Mouse (Mus musculus): Measurements from ENCODE around the gene Tcn2. TPM values are rescaled to one million over a fixed set of nuclear protein-coding genes. Genes with fewer than 3 reads are reported as not detected.

Gene Tcn2
- polyA plus RNA-seq, 1 experiment from 2014 or later, result 14.8 TPM

DNA sequence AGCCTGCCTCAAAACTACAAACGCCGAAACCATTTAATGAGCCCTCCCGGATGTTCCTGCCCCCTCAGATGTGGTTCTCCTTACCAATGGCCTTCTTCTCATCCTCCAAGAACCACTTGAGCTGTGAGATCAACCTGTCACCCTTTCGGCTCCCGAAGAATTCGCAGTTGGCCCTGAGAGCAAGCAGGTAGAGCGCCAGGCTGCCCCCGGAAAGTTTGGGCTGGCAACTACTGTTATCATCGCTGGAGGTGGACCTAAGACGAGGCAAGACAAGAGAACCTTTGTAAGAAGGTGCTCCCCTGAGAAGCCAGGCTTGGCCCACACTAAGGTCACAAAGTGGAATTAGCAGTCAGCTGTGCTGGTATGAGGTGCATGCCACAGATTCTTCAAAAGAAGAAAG is 6.0 kb downstream of the Tcn2 start:
- Histone ChIP-seq H3K27ac (no peak overlapping the region), H3K9me3 (replicated peaks) (no peaks in the 10 kb centered on the region), H3K4me2 (no peak overlapping the region), H3K36me3 (0 out of 2 replicates have a peak, but pooled peaks cover 3% of the 10 kb centered on the region), H3K4me1 (replicated peaks) (peaks cover 5% of the 10 kb centered on the region), H3K9ac (no peak overlapping the region), H3K27me3 (no peaks in the 10 kb centered on the region), H3K4me3 (replicated peaks) (no peak overlapping the region)
- DNase-seq, result no peak
- ATAC-seq (ENCODE audit: low read depth), result no peak
- WGBS (ENCODE audit: insufficient replicate concordance), result 82% methylated on average over 10 of the region's 10 CpGs

DNA sequence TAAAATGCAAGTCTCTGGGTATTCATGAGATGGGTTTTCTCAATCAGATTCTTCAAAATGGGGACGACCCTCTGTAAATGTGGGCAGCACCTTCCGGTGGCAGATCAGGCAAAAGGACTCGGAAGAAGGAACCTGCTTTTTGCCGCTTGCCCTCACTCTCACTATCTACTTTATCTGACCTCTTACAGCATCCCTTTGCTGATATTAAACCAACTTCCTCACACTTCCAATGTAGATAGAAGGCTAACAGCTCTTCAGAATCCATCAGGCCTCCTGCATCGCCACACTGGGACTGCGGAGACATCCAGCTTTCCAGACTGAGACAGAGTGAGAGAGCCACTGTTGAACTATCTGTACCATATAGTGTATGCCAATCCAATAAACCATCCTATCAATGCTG is 9.2 kb downstream of the Tcn2 start:
- Histone ChIP-seq H3K36me3 (0 out of 2 replicates have a peak, but pooled peaks cover 3% of the 10 kb centered on the region), H3K4me2 (no peak overlapping the region), H3K4me1 (replicated peaks) (no peaks in the 10 kb centered on the region), H3K9ac (no peak overlapping the region), H3K9me3 (replicated peaks) (no peaks in the 10 kb centered on the region), H3K27ac (no peak overlapping the region), H3K27me3 (no peaks in the 10 kb centered on the region), H3K4me3 (replicated peaks) (no peak overlapping the region)
- DNase-seq (no peak), ATAC-seq (ENCODE audit: low read depth) (no peak)
- WGBS (ENCODE audit: insufficient replicate concordance), result 75% methylated on average over 6 of the region's 6 CpGs

- Histone ChIP-seq H3K4me3 (replicated peaks) (no peak overlapping the region), H3K4me2 (no peak overlapping the region), H3K36me3 (0 out of 2 replicates have a peak, but pooled peaks cover 3% of the 10 kb centered on the region), H3K4me1 (replicated peaks) (no peaks in the 10 kb centered on the region), H3K9me3 (replicated peaks) (no peaks in the 10 kb centered on the region), H3K27me3 (no peaks in the 10 kb centered on the region), H3K9ac (no peak overlapping the region), H3K27ac (no peak overlapping the region)
- ATAC-seq (ENCODE audit: low read depth), result no peak
- 74% methylated on average over 9 of the region's 9 CpGs for WGBS (ENCODE audit: insufficient replicate concordance)
- DNase-seq, result no peak
Measured at GRCm38 (mm10) chr11:3922115-3922514, 9.8 kb downstream of the Tcn2 start.

- Histone ChIP-seq H3K9me3 (replicated peaks) (no peaks in the 10 kb centered on the region), H3K9ac (no peak overlapping the region), H3K27ac (no peak overlapping the region), H3K4me3 (replicated peaks) (no peak overlapping the region), H3K4me1 (replicated peaks) (no peaks in the 10 kb centered on the region), H3K27me3 (no peaks in the 10 kb centered on the region), H3K36me3 (0 out of 2 replicates have a peak, but pooled peaks cover 3% of the 10 kb centered on the region), H3K4me2 (no peak overlapping the region)
- DNase-seq (peak; percentile 19), ATAC-seq (ENCODE audit: low read depth) (peak; percentile 47; the same call in 1 of the 2 replicates)
- WGBS (ENCODE audit: insufficient replicate concordance), result 34% methylated on average over 8 of the region's 8 CpGs
Measured at GRCm38 (mm10) chr11:3921281-3921850, 10.6 kb downstream of the Tcn2 start.

GRCm38 (mm10) chr11:3920476-3920875 is 11.5 kb downstream of the Tcn2 start:
- Histone ChIP-seq H3K4me2 (no peak overlapping the region), H3K4me1 (replicated peaks) (no peaks in the 10 kb centered on the region), H3K9me3 (replicated peaks) (no peaks in the 10 kb centered on the region), H3K9ac (no peak overlapping the region), H3K36me3 (0 out of 2 replicates have a peak, but pooled peaks cover 3% of the 10 kb centered on the region), H3K27me3 (no peaks in the 10 kb centered on the region), H3K4me3 (replicated peaks) (no peak overlapping the region), H3K27ac (no peak overlapping the region)
- DNase-seq, result no peak
- ATAC-seq (ENCODE audit: low read depth), result no peak
- WGBS (ENCODE audit: insufficient replicate concordance), result 74% methylated on average over 7 of the region's 7 CpGs

GRCm38 (mm10) chr11:3918738-3919137 is 13.2 kb downstream of the Tcn2 start:
- Histone ChIP-seq H3K9ac (no peak overlapping the region), H3K4me2 (no peak overlapping the region), H3K27ac (no peak overlapping the region), H3K4me1 (replicated peaks) (peaks cover 10% of the 10 kb centered on the region), H3K9me3 (replicated peaks) (no peaks in the 10 kb centered on the region), H3K4me3 (replicated peaks) (no peak overlapping the region), H3K27me3 (peaks cover 17% of the 10 kb centered on the region), H3K36me3 (no peaks in the 10 kb centered on the region)
- no peak for ATAC-seq (ENCODE audit: low read depth)
- no peak for DNase-seq
- 44% methylated on average over 1 of the region's 1 CpGs for WGBS (ENCODE audit: insufficient replicate concordance)

GRCm38 (mm10) chr11:3914109-3914840 is 17.7 kb downstream of the Tcn2 start, which contains the start of gene Slc35e4:
Gene Slc35e4, minus strand, starts transcription at chr11:3914664.
- DNase-seq (peak; percentile 57), ATAC-seq (ENCODE audit: low read depth) (peak; percentile 39)
- Histone ChIP-seq H3K4me2 (peak within 1 kb of the TSS; percentile 80), H3K9me3 (replicated peaks) (no peaks in the 10 kb centered on the region), H3K27ac (no peak within 1 kb of the TSS), H3K9ac (peak within 1 kb of the TSS; percentile 45), H3K27me3 (peaks cover 45% of the 10 kb centered on the region), H3K4me3 (replicated peaks) (peak within 1 kb of the TSS; percentile 57), H3K36me3 (no peaks in the 10 kb centered on the region), H3K4me1 (replicated peaks) (peaks cover 24% of the 10 kb centered on the region)
- WGBS (ENCODE audit: insufficient replicate concordance), result under 1% methylated on average over 28 of the region's 28 CpGs

DNA sequence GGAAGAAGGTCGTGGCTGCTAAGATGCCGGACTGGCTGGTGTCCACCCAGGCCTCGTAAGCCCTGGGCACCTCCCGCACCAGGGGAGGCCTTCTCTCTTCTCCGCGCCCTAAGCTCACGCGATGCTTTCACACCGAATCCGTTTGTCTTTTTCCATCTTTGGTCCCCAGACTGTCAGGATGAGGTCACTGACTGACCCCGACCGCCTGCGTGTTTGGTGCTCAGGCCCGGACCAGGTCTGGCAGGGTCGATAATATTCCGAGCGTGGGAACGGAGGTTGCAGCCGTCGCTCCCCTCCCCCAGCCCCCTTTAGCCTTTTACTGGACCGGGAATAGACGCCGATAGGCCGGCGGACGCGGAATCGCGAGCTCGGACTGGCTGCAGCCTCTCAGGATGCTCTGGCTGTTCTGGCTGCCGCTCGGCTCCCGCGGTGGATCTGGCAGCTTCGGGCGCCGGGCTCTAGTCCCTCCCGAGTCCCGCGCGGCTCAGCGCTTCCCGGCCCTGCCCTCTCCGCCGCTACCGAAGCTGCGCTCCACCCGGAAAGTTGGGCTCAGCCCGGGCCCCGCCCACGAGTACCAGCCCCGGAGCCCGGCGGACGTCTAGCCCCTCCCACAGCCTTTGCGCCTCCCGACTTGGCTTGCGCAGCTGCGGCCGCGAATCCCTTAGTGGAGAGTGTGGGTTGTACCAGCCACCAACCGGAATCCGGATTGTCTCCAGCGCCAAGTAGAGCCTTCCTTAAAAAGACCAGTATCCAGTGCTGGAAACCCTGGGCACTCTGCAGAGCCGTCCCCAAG is 18.4 kb downstream of the Tcn2 start:
- Histone ChIP-seq H3K27me3 (peaks cover 45% of the 10 kb centered on the region), H3K36me3 (no peaks in the 10 kb centered on the region), H3K9ac (peak overlapping the region; percentile 45), H3K4me3 (replicated peaks) (peak overlapping the region; percentile 57), H3K27ac (no peak overlapping the region), H3K9me3 (replicated peaks) (no peaks in the 10 kb centered on the region), H3K4me1 (replicated peaks) (peaks cover 24% of the 10 kb centered on the region), H3K4me2 (peak overlapping the region; percentile 80)
- WGBS (ENCODE audit: insufficient replicate concordance), result under 1% methylated on average over 65 of the region's 65 CpGs
- DNase-seq (peak; percentile 80), ATAC-seq (ENCODE audit: low read depth) (peak; percentile 85)

DNA sequence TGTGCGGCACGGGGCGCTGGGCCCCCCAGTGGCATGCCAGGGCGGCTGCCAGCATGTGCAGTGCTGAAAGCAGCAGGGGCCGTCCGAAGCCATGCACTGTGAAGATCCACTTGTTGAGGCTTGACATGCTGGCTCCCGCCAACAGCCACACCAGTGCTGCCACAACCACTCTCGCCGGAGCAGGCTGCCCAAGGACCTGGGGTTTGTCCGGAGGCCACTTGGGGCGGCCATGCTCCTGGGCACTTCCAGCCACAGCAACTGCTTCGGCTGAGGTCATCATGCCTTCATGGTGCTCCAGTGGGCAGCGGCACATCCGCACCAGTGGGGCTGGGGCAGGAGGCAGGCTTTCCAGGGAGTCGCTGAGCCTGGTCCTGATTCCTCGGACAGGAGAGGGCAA is 19.1 kb downstream of the Tcn2 start:
- ATAC-seq (ENCODE audit: low read depth), result peak; percentile 3; the same call in 1 of the 2 replicates
- H3K9ac ChIP-seq, result peak overlapping the region; percentile 45; the same call in 1 of the 2 replicates
- 8% methylated on average over 16 of the region's 16 CpGs for WGBS (ENCODE audit: insufficient replicate concordance)

DNA sequence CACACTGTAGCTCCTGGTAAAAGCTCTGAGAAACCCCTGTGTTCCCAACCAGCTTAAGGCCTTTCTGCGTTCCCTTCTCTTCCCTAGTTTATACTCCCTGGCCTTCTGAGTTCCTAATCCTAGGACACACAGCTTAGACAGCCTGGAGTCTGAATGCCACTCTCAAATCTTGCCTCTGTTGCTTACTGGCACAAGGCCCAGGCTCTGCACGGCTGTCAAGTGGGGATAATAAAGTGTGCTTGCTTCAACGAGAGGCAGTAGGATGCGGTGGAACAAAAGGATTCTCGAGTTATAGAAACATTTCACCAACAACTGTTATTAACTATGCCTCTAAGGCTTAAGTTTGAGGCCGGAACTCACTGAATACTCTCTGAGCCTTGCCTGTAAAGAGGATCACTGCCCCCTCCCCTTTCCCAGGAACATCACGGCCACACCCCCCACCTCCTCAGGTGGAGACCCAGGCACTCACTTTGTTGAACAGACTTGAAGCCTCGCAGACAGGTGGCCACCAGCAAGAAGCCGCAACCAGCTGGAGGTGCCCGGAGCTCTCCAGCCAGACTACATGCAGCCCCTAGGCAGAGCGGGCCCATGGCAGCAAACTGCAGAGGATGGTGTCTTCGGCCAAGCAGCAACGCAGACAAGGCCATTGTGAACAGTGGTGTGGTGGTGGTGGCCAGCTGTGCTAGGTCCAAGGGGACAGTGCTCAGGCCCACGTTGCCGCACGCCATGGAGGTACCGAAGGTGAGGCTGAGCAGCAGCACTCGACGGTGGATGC is 19.7 kb downstream of the Tcn2 start:
- H3K9ac ChIP-seq, result no peak overlapping the region
- ATAC-seq (ENCODE audit: low read depth) (no peak), DNase-seq (no peak)
- peaks cover 46% of the 10 kb centered on the region for H3K27me3 ChIP-seq
- H3K4me2 ChIP-seq, result peak overlapping the region; percentile 80
- no peaks in the 10 kb centered on the region for H3K36me3 ChIP-seq
- H3K4me3 ChIP-seq (replicated peaks), result peak overlapping the region; percentile 57
- 36% methylated on average over 19 of the region's 19 CpGs for WGBS (ENCODE audit: insufficient replicate concordance)
- H3K4me1 ChIP-seq (replicated peaks), result peaks cover 24% of the 10 kb centered on the region
- H3K27ac ChIP-seq, result no peak overlapping the region
- H3K9me3 ChIP-seq (replicated peaks), result no peaks in the 10 kb centered on the region

More for the DNA sequence above, 19.1 kb downstream of the Tcn2 start:
- H3K4me2 ChIP-seq, result peak overlapping the region; percentile 80
- peak overlapping the region; percentile 57 for H3K4me3 ChIP-seq (replicated peaks)
- no peak overlapping the region for H3K27ac ChIP-seq
- H3K36me3 ChIP-seq, result no peaks in the 10 kb centered on the region
- H3K27me3 ChIP-seq, result peaks cover 45% of the 10 kb centered on the region
- DNase-seq, result no peak
- peaks cover 24% of the 10 kb centered on the region for H3K4me1 ChIP-seq (replicated peaks)
- H3K9me3 ChIP-seq (replicated peaks), result no peaks in the 10 kb centered on the region
